Mouse (Mus musculus): ENCODE measurements around the gene Igsf1. TPM values are rescaled to one million over a fixed set of nuclear protein-coding genes. Genes with fewer than 3 reads are reported as not detected.

Gene Igsf1
- 7.7 TPM for polyA plus RNA-seq (2015; fragmentation: Illumina TruSeq; extraction: RNeasy Lipid Tissue Mini Kit (QIAGEN cat#74804); ENCODE audit: low read depth, low replicate concordance)

DNA sequence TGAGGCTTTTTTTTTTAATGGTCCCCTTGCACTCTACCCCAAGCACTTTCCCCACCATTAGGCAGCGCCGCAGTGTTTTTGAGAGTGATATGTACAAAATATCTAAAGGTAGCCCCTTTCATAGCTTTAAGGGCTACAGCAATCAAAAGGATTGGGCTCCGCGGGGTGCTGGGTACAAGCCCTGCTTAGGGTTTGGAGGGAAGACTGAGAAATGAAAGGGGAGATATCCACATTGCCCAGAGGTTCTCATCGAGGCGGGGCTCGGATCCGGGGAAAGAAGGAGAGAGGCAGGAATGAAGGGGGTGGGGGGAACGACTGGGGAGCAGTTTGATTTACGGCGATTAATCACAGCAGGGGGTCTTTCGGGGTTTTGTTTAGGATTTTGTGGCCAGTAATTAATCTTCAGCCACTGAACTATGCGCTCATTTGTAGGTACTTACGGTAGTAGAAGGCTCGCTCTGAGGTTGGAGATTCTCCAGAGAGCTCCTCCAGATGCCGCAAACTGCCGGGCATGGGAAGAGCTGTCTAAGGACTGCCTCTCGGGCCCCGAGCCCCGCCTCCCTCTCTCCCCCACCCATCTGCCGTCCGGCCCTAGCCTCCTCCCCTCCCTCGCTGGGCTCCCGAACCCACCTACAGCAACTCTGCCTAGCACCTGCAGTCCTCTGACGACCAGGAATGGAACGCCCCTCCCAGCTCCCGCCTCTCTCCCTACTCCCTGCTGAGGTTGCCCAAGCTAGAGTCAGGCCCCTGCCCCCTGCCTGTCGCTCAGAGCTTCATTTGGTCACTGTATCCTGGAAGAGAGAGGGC lies at the start of gene Igsf1:
Igsf1 (minus strand) TSS at position 537 of the 807 bp plus-strand sequence.

DNA sequence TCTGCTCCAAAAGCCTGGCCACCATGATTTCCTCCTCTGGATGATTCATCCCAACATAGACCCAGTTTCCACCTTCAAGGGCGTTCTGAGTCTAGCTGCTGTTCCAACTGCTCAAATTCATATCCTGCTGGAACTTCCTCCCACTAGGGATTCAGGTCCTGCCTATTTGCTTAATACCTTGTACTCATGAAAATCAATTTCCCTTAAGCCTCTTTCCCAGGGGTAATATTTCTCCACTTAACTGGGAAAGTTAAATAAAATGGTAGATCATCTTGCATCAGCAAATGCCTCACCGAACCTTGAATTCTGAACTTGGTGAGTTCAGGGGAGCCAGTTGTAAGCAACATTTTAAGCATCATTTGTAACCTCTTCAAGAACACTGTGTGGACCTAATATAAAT lies 62.6 kb downstream of the Igsf1 start, which contains the start of gene Olfr1321:
Olfr1321 (minus strand) TSS at position 101 of the 400 bp plus-strand sequence.

Other genes starting within 250 kb of the Igsf1 start
- not detected for gene Olfr1320, start 125.4 kb downstream of the Igsf1 start, polyA plus RNA-seq (2015; fragmentation: Illumina TruSeq; extraction: RNeasy Lipid Tissue Mini Kit (QIAGEN cat#74804); ENCODE audit: low read depth, low replicate concordance)
- not detected for gene Olfr1321, start 62.7 kb downstream of the Igsf1 start, polyA plus RNA-seq (2015; fragmentation: Illumina TruSeq; extraction: RNeasy Lipid Tissue Mini Kit (QIAGEN cat#74804); ENCODE audit: low read depth, low replicate concordance)
- gene Olfr1322, start 93.7 kb upstream of the Igsf1 start, polyA plus RNA-seq (2015; fragmentation: Illumina TruSeq; extraction: RNeasy Lipid Tissue Mini Kit (QIAGEN cat#74804); ENCODE audit: low read depth, low replicate concordance) = not detected
- gene Olfr1323, start 221.6 kb upstream of the Igsf1 start, polyA plus RNA-seq (2015; fragmentation: Illumina TruSeq; extraction: RNeasy Lipid Tissue Mini Kit (QIAGEN cat#74804); ENCODE audit: low read depth, low replicate concordance) = not detected

All from brain, adult 10 weeks (tissue).